Mouse (Mus musculus): ENCODE results near the gene Msl1.

Msl1 gene

DNA sequence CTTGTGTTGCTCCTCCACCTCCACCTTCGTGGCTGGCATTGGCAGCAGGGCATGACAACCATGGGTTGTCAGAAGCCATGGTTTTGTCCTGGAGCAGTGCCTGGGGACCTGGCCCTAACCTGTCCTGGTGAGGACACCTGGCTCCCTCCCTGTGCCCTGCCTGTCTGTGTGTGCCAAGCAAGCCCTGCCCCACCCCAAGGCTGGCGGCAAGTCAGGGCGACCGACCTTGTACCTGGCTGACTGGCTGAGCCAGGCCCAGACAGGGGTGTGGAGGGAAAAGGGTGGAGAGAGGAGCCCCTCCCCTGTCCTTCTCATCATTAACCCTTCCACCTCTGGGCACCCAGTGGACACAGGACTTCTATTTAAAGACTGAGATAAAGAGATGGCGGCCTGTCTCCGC, 44.1 kb downstream of the Msl1 start:
- no peak for DNase-seq (ENCODE audit: low read depth)

DNA sequence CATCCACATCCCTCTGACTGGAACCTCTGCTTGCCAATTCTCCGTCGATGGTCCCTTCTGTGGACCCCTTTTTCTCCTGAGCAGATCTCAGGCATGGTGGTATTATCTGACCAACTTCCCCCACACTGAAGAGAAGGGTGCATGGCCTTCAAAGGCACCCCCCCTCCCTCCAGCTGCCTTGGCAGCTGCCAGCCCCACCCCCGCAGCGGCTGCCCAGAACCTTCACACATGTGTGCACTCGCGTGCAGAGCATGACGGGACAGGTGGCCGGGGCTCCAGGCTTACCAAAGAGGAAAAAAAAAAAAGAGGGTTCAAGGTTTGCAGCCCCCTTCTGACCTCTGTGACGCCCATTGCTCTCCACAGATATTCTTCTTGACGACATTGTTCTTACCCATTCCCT, 44.6 kb downstream of the Msl1 start:
- no peak for DNase-seq (ENCODE audit: low read depth)

DNA sequence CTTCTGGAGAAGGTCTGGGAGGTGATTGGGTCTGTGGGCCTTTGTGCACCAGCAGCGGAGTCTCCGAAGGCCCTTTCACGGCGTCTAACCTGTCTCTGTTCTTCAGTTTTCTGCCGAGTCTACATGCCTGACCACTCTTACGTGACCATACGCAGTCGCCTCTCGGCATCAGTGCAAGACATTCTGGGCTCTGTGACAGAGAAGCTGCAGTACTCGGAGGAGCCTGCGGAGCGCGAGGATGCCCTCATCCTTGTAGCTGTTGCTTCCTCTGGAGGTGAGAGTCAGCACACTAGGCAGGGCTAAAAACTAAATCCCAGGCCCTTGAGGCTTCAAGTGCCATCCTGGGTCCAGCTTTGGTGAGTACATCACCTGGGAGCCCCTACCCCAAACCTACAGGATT, 50.7 kb downstream of the Msl1 start:
- no peak for DNase-seq (ENCODE audit: low read depth)

DNA sequence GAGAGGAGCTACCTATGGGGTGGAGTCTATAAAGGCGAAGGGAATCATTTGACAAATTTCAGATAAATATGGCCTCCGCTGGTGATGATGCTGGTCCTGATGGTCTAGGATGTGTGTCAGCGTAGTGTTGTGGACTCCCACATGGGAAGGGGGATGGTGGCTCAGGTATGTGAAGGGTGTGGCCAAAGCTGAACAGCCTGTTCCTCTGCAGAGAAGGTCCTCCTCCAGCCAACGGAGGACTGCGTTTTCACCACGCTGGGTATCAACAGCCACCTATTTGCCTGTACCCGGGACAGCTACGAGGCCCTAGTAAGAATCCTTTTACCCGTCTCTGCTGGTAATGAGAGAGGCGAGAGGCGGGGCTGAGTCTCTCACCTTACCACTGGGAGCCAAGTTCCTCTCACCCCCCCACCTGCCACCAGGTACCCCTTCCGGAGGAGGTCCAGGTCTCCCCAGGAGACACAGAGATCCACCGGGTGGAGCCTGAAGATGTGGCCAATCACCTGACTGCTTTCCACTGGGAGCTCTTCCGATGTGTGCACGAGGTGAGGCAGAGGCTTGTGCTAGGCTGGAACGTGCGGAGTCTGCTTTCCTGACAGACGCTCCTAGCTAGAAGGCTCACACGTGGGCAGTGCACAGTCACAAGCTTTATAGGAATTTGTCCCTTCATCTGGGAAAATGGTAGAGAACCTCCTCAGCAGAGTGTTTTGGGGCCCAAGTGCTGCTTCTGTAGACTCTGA, 51.7 kb downstream of the Msl1 start:
- DNase-seq (ENCODE audit: low read depth) = no peak

DNA sequence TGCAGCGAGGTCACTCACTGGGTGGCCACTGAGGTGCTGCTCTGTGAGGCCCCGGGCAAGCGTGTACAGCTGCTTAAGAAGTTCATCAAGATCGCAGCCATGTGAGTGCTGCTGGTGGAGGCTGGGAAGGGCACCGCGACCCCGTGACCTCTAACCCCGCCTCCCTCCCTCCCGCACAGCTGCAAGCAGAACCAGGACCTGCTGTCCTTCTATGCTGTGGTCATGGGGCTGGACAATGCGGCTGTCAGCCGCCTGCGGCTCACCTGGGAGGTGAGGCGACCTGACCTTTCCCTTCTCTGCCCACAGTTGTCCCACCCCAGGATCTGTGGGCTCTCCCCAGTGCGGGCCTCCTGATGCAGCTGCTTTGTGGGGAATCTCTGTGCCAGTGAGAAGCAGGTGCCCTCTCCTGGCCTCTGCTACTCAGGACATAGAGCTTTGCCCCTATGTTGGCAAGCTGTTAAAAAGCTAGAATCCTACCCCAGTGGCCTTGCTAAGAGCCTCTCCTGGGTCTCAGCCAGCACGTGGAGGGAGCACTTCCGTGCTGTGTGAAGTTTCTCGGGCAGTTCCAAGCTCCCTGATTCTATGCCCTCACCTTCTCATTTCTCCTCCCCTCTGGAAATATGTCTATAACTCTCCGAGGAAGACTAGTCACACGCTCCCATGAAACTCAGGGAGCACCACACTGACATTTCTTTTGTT, 54.0 kb downstream of the Msl1 start:
- no peak for DNase-seq (ENCODE audit: low read depth)

DNA sequence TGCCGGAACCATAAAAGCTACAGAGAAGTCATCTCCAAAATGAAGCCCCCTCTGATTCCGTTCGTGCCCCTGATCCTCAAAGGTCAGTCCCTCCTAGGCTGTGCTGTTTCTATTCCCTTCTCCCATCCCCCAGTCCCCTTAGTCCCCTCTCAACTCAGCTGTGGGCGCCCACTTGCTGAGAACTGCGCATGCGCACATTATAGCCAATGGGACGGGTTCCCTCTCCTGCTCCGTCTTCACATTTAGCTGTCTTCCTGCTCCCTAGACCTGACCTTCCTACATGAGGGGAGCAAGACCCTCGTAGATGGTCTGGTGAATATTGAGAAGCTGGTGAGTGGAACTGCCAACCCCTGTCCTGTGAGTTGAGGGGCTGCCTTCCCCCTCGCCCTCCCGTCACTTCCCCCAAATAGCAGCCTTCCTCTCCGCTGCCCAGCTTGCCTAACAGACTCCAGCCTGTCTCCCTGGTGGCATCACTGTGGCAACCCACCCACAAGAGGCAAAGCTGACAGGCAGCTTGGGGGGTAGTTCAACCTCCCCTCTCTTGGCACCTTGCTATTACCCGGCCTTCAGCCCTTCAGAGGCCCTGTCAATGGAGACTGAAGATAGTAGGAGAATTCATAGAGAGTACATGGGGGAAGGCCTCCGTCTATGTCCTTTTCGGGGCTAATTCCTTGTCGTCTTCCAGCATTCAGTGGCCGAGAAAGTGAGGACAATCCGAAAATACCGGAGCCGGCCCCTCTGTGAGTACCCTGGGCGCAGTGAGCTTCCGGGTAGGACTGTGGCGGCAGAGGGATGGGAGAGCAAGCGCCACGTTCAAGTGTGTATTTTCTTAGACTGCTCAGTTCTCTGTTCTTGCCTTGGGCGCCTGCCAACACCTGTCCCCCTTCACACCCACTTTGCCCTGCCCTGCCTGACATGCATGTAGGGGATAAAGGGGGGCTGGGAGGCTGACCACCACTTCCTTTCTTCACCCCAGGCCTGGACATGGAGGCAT, 55.1 kb downstream of the Msl1 start:
- DNase-seq (ENCODE audit: low read depth) = no peak

DNA sequence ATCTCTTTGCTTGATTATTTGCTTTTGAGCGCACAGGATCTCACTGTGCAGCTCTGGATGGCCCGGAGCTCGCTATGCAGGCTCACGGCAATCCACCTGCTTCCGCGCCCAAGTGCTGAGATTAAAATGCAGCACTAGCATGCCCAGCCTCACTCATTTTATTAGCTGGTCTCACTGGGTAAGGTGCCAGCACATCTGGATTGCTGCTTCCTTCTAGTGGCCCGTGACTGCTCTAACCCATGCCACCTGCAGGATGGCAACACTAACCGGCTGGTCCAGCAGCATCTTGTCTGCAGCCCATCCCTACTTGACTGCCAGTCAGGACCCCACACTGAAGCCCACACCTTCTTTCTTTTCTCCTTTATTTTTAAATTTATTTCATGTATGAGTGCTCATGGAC, 58.8 kb downstream of the Msl1 start:
- no peak for DNase-seq (ENCODE audit: low read depth)

DNA sequence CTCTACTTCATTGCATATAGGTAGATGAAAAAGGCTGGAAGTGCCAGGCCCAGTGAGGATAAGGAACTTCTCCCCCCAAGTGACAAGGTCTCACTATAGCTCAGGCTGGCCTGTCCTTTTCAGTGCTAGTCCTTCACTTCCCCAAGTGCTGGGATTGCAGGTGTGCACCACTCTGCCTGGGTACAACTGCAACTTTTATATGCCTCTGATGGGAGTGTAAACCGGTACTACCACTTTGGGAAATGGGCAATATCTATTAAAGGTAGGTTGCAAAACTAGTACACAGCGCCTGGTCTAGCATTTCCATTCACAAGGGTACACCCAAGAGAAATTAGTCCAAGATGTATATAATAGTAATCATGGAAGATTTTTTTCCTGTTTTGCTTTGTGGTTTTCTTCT, 59.3 kb downstream of the Msl1 start:
- no peak for DNase-seq (ENCODE audit: low read depth)
